Mouse (Mus musculus) activated CD4-positive, CD25-positive, alpha-beta regulatory T cell, adult 4 months (primary cell): Measurements from ENCODE around the gene Mat2a. TPM values are rescaled to one million over a fixed set of nuclear protein-coding genes. Genes with fewer than 3 reads are reported as not detected.

Experiments
- ATAC-seq: one replicate; pipeline ENCODE4 v1.8.0; 2017
- polyA plus RNA-seq, 2 experiments: library from polyadenylated mRNA; unstranded; fragments of 100-300 nt; shearing (Covaris generic); gene quantifications; one replicate each; pipeline ENCODE4 v1.2.1; 2017

Gene Mat2a
- polyA plus RNA-seq, 2 experiments from 2014 or later, result 194 to 225 TPM

DNA sequence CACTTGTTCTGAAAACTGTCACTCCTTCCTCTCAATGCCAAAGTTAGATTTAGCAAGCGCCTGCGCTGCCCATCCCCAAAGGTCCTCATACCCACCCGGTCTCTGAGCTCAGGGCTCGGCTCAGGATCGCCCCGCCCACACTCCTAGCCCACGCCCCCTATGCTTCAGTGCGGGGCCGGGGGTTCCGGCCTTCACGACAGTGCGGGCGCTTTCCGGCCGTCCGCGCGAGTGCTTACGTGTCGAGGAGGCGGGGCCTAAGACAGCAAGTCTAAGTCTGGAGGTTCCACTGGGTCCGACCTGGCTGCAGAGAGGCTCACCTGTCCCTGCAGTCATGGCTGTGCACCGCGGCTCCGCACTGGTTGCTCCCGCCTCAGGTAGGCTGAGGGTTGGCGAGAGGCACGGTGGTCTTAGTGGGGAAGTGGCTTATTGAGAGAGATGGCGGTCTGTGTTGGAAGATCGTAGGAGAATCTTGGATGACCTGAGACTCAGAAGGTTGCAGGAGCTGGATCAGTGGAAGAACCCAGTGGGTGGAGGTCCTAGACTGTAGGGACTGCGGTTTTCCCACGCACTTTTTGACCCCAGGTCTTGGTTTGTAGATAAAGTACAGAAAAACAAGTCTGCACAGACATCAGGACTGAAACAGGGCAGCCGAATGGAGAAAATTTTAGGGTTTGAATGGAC, 25.1 kb downstream of the Mat2a start, which contains the start of gene Ggcx:
TSS of gene Ggcx (plus strand) at position 233 of the 681 bp plus-strand sequence.
- ATAC-seq, result peak; percentile 98

DNA sequence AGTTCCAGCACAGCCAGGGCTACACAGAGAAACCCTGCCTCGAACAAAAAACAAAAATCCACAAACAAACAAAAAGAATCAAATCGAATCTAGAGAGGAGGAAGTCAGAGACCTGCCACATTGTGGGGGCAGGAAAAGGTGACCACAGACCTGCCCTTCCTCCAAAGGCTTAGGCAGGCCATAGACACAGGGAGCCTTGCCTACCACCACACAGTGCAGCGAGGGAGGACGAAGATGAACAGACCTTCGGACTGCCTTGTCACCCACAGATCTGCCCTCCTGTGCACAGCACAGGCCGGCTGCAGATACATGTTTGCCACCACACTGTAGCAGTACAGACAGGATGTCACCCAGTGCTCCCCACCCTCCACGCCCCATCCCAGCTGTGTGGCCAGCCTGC, 28.8 kb downstream of the Mat2a start:
- ATAC-seq, result no peak

DNA sequence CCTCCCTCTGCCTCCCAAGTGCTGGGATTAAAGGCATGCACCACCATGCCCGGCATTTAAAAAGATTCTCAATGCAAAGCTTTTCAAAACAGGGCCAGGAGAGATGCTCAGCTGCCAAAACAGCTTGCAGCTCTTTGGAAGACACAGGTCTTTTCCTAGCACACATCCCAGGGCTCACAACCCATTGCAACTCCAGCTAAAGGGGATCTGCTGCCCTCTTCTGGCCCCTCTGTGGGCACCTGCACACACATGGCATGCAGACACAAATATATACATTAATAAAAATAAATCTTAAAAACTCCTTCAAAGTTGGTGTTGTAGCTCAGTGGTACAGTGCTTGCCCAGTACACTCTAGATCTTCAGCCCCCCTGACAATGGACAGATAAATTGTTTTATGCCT, 29.4 kb downstream of the Mat2a start:
- no peak for ATAC-seq

DNA sequence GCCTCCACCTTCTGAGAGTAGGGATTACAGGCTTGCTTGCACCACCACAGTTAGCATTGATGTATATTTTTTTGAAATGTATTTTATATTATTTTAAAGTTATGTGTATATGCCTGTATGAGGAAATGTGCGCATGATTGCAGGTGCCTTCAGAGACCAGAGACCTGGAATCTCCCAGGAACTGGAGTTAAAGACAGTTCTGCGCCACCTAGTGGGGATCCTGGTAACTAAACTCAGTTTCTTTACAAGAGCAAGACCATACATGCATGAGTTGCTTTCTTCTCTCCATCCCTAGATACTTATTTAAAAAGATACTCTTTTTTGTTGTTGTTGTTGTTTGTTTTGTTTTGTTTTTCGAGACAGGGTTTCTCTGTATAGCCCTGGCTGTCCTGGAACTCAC, 29.8 kb downstream of the Mat2a start:
- ATAC-seq, result no peak

DNA sequence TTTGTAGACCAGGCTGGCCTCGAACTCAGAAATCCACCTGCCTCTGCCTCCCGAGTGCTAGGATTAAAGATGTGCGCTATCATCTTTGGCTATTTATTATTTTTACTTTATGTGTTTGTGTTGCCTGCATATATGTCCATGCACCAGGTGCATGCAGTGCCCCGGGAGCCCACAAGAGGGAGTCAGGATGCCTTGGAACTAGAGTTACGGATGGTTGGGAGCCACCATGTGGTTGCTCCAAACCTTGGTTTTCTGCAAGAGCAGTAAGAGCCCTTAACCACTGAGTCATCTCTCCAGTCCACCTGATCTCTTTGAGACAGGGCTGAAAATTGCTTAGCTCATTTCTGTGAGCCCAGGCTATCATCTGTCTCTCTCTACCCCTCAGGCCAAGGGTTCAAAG, 32.2 kb downstream of the Mat2a start:
- peak; percentile 93 for ATAC-seq

DNA sequence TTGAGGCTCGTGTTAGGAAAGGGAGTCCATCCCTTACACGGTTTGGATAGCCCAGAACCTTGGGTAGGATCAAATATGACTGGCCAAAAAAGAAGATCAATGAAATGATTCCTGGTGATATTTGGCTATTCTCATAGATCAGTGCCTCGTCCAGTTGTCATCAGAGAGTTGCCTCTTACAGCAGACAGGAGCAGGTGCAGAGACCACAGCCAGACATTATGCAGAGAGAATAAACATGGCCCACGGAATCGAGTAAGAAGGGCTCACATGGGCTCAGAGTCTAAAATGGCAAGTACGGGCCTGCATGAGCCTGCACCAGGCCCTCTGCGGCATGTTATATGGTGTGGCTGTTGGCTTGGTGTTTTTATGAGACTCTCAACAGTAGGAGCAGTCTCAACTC, 34.0 kb downstream of the Mat2a start:
- ATAC-seq, result no peak

DNA sequence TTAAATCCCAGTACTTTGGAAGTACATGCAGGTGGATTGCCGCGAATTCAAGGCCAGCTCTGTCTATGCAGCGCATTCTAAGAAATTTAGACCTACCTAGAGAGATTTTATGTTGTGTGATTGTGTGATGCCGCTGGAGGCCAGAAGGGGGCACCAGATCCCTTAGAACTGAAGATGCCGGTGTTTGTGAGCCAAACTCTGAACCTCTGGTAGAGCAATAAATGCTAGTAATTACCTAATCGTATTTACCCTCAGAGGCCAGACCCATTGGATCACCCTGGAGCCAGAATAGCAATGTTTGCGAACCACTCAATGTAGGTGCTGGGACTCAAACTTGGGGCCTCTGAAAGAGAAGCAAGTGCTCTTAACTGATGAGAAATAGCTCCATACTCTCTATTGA, 37.5 kb downstream of the Mat2a start:
- ATAC-seq, result peak; percentile 82

DNA sequence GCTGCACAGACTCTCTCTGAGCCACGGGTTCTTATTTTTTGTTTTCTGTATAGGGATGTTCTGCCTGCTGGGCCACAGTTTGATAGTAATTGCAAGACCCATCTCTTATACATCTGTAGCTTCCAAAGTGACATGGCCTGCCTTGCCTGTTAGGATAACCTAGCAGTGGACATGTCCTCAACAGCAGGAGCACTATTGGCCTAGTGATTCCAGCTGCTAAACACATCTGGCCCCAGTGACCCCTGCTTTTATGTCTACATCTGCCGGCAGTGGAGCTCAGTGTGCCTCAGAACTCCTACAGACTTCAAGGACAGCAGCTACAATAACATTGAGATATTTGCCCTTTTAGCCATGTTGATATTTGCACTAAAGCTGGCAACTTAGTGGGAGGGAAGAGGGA, 39.4 kb downstream of the Mat2a start:
- no peak for ATAC-seq

DNA sequence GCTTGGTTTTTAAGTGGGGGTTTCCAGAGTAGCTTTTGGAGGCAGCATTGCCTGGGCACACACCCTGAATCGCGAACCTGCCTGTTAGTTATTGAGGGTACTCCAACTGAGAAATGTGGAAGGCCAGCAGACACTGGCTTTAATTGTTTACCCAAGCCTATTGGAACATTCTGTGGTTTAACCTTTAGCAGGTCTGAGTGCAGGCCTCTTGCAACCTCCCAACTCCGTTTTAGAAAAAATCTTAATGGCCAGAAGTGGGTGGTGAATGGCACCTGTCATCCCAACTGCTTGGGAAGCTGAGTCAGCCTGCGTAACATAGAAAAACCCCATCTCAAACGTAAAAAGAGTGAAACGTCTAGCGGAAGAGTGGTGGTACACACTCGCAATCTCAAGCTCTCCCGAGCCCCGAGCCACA, 42.5 kb downstream of the Mat2a start:
- ATAC-seq, result no peak

DNA sequence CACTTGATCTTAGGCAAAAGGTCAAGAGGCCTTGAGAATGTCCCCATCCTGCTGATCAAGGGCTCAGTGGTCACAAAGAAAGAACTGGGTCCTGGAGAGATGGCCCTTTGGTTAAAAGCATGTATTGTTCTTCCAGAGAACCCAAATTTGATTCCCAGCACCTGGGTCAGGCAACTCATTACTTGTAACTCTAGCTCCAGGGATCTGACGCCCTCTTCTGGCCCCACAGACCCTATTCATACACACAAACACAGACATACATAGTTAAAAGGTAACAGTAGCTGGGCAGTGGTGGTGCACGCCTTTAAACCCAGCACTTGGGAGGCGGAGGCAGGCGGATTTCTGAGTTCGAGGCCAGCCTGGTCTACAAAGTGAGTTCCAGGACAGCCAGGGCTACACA, 47.0 kb downstream of the Mat2a start:
- no peak for ATAC-seq

DNA sequence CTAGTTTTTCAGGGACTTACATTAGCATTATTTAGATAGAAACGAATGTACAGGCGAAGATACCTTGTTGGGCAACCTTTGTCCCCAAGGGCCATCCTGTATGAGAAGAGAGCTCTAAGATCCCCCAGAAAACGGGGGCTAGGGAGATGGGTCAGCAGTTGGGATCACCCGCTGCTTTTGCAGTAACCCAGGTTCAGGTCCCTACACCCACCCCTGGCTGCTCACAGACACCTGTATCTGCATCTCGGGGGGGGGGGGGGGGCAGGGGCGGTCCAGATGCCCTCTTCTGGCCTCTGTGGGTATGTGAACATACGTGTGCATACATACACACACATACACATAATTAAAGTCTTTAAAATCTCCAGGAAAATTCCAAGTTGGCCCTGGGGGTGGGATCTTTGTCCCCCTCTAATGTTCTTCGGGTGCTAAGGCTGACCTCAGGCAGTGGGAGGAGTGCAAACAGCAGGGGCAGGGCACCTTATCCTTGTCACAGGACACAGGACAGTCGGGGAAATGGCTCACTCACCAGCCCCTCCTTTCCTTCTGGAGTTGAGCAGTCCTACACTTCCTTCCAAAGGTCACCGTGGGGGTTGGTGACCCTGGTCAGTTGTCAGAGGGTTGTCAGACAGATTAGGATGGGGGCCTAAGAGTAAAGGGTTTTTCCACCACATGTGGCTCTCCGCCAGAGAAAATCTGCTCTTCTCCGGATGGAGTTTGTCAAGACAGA, 48.4 kb downstream of the Mat2a start:
- ATAC-seq, result no peak

DNA sequence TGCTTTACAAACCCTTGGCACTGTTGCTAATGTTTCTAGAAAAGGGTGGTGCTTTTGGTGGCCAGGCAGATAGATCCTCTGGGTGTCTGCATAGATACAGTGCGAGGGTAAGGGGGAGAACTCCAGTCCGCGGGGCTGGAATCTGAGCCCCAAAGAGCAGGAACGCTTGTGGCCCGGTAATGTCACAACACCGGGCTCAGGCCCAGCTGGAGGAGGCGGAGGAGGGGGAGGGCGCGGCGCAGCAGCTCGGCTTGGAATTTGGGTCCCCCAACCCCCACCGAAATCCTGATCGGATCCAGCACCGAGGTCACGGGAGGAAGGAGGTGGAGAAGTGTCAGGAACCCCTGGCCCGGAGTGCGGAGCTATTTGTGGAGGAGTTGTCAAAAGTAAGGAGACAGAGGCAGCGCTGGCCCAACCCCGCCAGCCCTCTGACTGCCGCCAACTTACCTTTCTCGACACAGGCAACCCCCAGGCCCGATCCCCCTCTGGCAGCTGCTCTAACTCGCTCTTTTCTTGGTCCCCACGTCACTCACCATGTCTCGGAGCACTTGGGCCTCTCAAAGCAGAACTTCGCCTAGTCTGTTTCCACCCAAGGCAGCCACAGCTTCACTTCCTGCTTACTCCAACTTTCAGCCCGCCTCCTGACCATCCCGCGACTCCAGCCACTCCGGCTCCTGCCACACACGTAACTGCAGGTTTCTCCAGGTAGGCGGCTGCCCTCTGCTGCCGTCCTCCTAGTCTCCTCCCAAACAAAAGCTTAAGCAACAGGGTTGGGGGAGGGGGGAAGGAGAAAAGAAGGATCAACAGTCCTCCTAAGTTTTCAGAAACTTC, 49.2 kb downstream of the Mat2a start, which contains the start of gene Vamp8:
TSS of gene Vamp8 (minus strand) at position 763 of the 831 bp plus-strand sequence.
- ATAC-seq, result peak; percentile 78

DNA sequence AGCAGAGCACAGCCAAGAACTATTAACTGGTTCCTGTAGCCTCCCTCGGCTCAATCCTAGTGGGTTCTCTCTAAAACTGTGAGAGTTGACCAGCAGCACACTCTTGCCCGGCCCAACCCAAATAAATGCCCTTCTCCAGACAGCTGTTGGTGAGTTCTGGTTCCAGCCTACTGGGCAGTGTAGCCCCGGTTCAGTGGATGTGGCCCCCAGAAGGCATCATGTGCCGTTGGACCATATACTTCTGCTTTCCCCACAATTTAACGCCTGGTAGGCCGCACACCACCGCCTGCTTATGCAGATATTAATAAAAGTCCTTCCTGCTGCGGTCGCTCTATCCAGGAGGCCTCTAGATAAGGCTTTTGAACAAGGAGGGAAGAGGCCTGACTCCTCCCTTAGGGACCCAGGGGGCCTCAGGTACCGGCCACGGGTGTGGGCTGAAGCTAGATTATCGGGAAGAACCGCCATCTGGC, 49.9 kb downstream of the Mat2a start:
- ATAC-seq, result peak; percentile 34

DNA sequence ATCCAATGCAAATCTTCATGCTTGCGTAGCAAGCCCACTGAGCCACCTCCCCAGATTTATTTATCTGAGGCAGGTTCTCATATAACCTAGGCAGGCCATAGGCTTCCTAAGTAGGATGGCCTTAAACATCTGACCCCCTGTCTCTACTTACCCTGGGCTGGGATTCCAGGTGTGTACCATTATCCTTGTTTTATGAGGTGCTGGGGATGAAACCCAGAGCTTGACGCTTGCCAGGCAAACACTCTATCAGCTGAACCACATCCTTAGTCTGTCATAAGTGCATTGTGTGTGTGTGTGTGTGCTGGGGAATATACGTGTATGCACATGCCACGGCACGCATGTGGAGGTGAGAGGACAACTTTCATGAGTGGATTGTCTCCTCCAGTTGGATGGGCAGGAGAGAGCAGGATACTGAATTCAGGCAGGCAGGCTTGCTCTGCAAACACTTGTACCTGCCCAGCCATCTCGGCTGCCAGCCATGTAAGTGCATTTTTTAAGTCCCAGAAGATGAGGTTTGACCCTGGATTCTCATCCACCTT, 50.5 kb downstream of the Mat2a start:
- ATAC-seq, result no peak

DNA sequence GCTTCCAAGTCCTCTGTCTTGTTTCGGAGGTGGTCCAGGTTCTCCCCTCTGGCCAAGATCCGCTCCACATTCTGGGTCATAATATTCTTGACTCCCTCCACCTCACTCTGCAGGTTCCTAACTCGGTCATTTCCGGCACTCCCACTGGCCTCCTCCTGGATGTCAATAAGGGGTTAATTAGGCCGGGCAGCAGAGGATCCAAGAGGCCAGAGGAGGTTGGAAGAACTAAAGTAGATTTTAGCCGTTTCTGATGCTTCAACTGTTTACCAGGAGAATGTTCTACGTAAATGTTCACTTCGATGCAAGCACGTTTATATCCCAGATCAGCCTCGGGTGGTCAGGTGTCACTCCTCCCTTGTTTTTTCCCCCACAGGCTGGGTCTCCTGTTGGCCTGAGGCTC, 51.1 kb downstream of the Mat2a start:
- ATAC-seq, result no peak

DNA sequence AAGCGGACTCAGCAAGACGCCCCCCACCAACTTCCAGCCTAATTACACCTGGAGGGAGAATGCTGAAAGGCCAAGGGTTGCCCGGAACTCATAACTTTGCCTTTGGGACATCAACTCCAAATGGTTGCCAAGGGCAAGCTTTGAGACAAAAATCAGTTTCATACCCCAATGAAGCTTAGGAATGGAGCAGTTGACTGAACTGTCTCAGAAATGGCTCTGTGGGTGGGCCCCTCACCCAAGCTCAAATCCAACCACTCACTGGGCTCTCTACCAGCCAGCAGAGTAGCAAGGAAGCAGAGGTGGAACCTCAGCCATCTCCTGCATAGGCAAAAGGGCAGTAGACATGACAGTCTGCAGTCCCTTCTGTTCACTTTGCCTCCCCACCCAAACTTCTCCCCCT, 51.5 kb downstream of the Mat2a start:
- ATAC-seq, result no peak

DNA sequence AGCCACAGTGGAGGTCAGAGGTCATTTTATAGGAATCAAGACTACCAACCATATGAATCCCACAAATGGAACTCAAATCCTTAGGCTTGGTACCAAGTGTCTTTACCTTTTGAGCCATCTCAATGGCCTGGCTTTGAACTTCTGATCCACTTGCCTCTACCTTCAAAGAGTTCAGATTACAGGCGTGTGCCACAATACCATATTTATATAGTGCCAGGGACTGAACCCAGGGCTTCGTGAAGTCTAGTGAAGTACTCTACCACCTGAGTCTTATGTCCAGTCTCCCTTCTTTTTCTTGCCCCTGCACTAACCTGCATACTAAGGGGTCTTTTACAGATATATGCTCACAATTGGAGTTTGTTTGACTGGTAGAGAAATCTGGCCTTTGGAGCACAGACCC, 52.8 kb downstream of the Mat2a start:
- no peak for ATAC-seq

DNA sequence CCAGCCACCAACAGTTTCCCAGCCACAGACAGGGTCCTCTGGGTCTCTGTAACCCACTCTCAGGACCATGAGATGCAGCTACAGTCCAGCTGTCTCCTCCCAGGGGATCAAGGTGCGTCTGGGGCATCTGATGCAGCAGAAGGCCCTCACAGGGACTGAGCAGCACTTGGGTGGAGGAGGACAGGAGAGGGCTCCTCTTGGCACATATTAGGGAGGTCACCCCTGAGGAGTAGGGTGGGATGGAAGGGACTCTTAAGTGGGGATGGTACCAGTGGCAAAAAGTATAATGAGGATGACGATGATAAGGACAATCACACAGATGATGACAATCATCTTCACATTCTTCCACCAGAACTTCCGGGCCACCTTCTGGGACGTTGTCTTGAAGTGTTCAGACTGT, 54.1 kb downstream of the Mat2a start:
- no peak for ATAC-seq

DNA sequence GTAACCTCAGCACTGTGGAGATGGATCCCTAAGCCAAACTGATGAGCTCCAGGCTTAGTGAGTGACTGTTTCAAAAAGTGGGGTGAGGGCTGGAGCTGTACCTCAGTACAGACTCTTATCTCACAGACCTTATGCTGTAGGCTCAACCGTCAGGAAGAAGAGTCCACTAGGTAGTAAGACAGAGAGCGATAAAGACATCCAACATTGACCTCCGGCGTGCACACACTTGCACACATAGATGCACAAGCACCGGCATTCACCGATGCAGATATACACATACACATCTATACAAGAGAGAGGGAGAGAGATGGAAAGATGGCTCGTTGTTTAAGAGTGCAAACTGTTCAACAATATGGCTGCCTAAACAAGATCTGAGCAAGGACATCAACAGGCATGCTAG, 55.4 kb downstream of the Mat2a start:
- no peak for ATAC-seq

DNA sequence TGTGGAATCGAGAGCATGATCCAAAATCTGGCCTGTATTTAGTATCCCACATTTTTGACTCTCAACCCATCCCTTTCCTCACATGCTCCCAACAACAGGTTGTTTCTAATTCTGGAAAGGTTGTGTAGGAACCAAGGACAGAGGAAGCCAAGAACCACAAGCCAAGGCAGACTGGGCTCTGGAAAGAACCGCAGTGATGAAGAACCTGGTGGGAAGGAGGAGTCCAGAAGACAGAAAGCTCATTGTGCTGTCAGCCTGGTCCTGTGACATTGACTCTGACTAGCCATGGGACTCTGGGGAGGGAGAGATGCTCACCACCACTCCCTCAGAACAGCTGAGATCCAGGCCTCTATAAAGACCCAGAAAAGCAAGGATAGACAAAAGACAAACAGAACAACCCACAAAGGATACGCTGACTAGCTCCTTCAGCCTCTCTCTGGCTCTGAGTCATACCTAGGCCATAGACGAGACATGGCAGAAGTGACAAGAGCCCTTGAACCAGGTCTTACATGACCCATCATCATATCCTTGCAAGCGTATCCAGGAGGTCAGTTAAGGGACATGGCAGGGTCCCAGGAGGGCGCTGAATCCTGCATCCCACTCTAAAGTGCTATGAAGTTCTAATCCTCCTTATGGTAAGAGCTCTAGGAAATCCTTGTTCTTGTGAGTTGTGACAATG, 56.1 kb downstream of the Mat2a start:
- ATAC-seq, result no peak
